Mouse (Mus musculus) midbrain, embryonic 11.5 days (tissue): ENCODE data around the gene Trpv2. TPM values are rescaled to one million over a fixed set of nuclear protein-coding genes. Genes with fewer than 3 reads are reported as not detected.

Experiments used
- ATAC-seq: fragments of 200-750 bp; cut with Nextera tagmentation; 2 replicates; pipeline ENCODE4 v1.8.0; 2017; ENCODE audit warnings: moderate TSS enrichment, moderate library complexity; ENCODE audit not compliant: low FRiP score
- DNase-seq: peaks from one replicate; pipeline ENCODE4 v3.0.0; 2015; ENCODE audit warnings: low spot score; ENCODE audit errors: missing footprints
- H3K27ac ChIP-seq: fragments of 300-500 bp; sonication (generic); 2 replicates; pipeline ENCODE4 v1.5.1; 2014; ENCODE audit warnings: low read depth, low read length
- H3K27me3 ChIP-seq: fragments of 300-500 bp; sonication (generic); 2 replicates; pipeline ENCODE4 v1.6.1; 2014; ENCODE audit warnings: mild to moderate bottlenecking, low read length, moderate library complexity, mixed read lengths; ENCODE audit not compliant: control insufficient read depth, insufficient read depth
- H3K36me3 ChIP-seq: fragments of 300-500 bp; sonication (generic); 2 replicates; pipeline ENCODE4 v1.6.1; 2014; ENCODE audit warnings: mild to moderate bottlenecking, low read length, moderate library complexity, mixed read lengths; ENCODE audit not compliant: control insufficient read depth, insufficient read depth
- H3K4me1 ChIP-seq: fragments of 300-500 bp; sonication (generic); 2 replicates; pipeline ENCODE4 v1.6.1; 2014; ENCODE audit warnings: low read length; ENCODE audit not compliant: control insufficient read depth, insufficient read depth
- H3K4me2 ChIP-seq: fragments of 300-500 bp; sonication (generic); 2 replicates; pipeline ENCODE4 v1.6.1; 2014; ENCODE audit warnings: mild to moderate bottlenecking, moderate library complexity
- H3K4me3 ChIP-seq: fragments of 300-500 bp; sonication (generic); 2 replicates; pipeline ENCODE4 v1.5.1; 2014; ENCODE audit warnings: low read depth, low read length
- H3K9ac ChIP-seq: fragments of 300-500 bp; sonication (generic); 2 replicates; pipeline ENCODE4 v1.6.1; 2014; ENCODE audit warnings: low read length
- H3K9me3 ChIP-seq: fragments of 300-500 bp; sonication (generic); 2 replicates; pipeline ENCODE4 v1.6.1; 2016; ENCODE audit warnings: low read length; ENCODE audit not compliant: control insufficient read depth
- WGBS: fragments of 180-500 bp; shearing (Covaris S2); extraction: QIAGEN DNeasy Blood & Tissue Kit; methylation state at CpG from one replicate; pipeline ENCODE4 v1.1.7; 2014; 5-methylcytosine and 5-hydroxymethylcytosine counted together
- polyA plus RNA-seq: library from polyadenylated mRNA; unstranded; fragments of >200 nt; fragmentation: Nextera tagmentation; extraction: Ambion mirVana; gene quantifications from 2 replicates; pipeline ENCODE4 v1.2.1, GENCODE M21; 2014

The Trpv2 gene
- polyA plus RNA-seq, 1 experiment from 2014 or later: 5.4 TPM

GRCm38 (mm10) chr11:62589391-62589790, 15.1 kb downstream of the Trpv2 start:
- H3K27me3 ChIP-seq: no peaks in the 10 kb centered on the region
- no peak for ATAC-seq

GRCm38 (mm10) chr11:62591026-62591425, 16.7 kb downstream of the Trpv2 start:
- no peak for ATAC-seq
- H3K4me3 ChIP-seq: no peak overlapping the region
- H3K27ac ChIP-seq: no peak overlapping the region

More at GRCm38 (mm10) chr11:62589391-62589790, 15.1 kb downstream of the Trpv2 start:
- DNase-seq: peak; percentile 74
- Histone ChIP-seq H3K4me3 (no peak overlapping the region), H3K4me1 (no peaks in the 10 kb centered on the region), H3K36me3 (no peaks in the 10 kb centered on the region), H3K27ac (no peak overlapping the region), H3K9ac (no peak overlapping the region), H3K4me2 (no peak overlapping the region), H3K9me3 (no peaks in the 10 kb centered on the region)
- 69% methylated on average over 10 of the region's 10 CpGs for WGBS

GRCm38 (mm10) chr11:62591904-62592575, 17.8 kb downstream of the Trpv2 start:
- H3K4me1 ChIP-seq: no peaks in the 10 kb centered on the region
- H3K4me2 ChIP-seq: no peak overlapping the region
- DNase-seq (peak; percentile 60), ATAC-seq (no peak)
- H3K9me3 ChIP-seq: no peaks in the 10 kb centered on the region
- no peaks in the 10 kb centered on the region for H3K36me3 ChIP-seq
- H3K4me3 ChIP-seq: no peak overlapping the region
- H3K27me3 ChIP-seq: no peaks in the 10 kb centered on the region
- no peak overlapping the region for H3K9ac ChIP-seq
- no peak overlapping the region for H3K27ac ChIP-seq
- 88% methylated on average over 8 of the region's 8 CpGs for WGBS

More at GRCm38 (mm10) chr11:62591026-62591425, 16.7 kb downstream of the Trpv2 start:
- DNase-seq: peak; percentile 35
- Histone ChIP-seq H3K27me3 (no peaks in the 10 kb centered on the region), H3K9me3 (no peaks in the 10 kb centered on the region), H3K9ac (no peak overlapping the region), H3K4me2 (no peak overlapping the region), H3K36me3 (no peaks in the 10 kb centered on the region), H3K4me1 (no peaks in the 10 kb centered on the region)
- 94% methylated on average over 2 of the region's 2 CpGs for WGBS

- DNase-seq: no peak
- no peak overlapping the region for H3K9ac ChIP-seq
- H3K36me3 ChIP-seq: no peaks in the 10 kb centered on the region
- ATAC-seq: no peak
- H3K9me3 ChIP-seq: no peaks in the 10 kb centered on the region
- H3K27ac ChIP-seq: no peak overlapping the region
- no peaks in the 10 kb centered on the region for H3K27me3 ChIP-seq
- no peak overlapping the region for H3K4me3 ChIP-seq
- H3K4me1 ChIP-seq: peaks cover 2% of the 10 kb centered on the region; the same call in 1 of the 2 replicates
- H3K4me2 ChIP-seq: no peak overlapping the region
- 85% methylated on average over 4 of the region's 4 CpGs for WGBS
Measured at GRCm38 (mm10) chr11:62598571-62598970, 24.3 kb downstream of the Trpv2 start.

GRCm38 (mm10) chr11:62601732-62602618, 27.7 kb downstream of the Trpv2 start:
- H3K9me3 ChIP-seq: no peaks in the 10 kb centered on the region
- DNase-seq (peak; percentile 83), ATAC-seq (no peak)
- peaks cover 22% of the 10 kb centered on the region for H3K4me1 ChIP-seq
- peak overlapping the region; percentile 71 for H3K9ac ChIP-seq
- H3K27me3 ChIP-seq: no peaks in the 10 kb centered on the region
- peak overlapping the region; percentile 92 for H3K4me3 ChIP-seq
- peak overlapping the region; percentile 45 for H3K4me2 ChIP-seq
- 14% methylated on average over 17 of the region's 17 CpGs for WGBS
- peak overlapping the region; percentile 74 for H3K27ac ChIP-seq
- H3K36me3 ChIP-seq: peaks cover 24% of the 10 kb centered on the region

GRCm38 (mm10) chr11:62602619-62603311, 28.5 kb downstream of the Trpv2 start:
- peaks cover 29% of the 10 kb centered on the region for H3K36me3 ChIP-seq
- peak overlapping the region; percentile 87 for H3K4me2 ChIP-seq
- peak; percentile 99 for DNase-seq
- H3K4me3 ChIP-seq: peak overlapping the region; percentile 92
- H3K27ac ChIP-seq: peak overlapping the region; percentile 75
- H3K9me3 ChIP-seq: no peaks in the 10 kb centered on the region
- 1% methylated on average over 58 of the region's 58 CpGs for WGBS
- H3K27me3 ChIP-seq: no peaks in the 10 kb centered on the region
- H3K9ac ChIP-seq: peak overlapping the region; percentile 98
- peak; percentile 93 for ATAC-seq
- H3K4me1 ChIP-seq: peaks cover 22% of the 10 kb centered on the region

- peaks cover 29% of the 10 kb centered on the region for H3K36me3 ChIP-seq
Measured at GRCm38 (mm10) chr11:62603312-62604056, 29.2 kb downstream of the Trpv2 start.

GRCm38 (mm10) chr11:62604123-62604706, 29.9 kb downstream of the Trpv2 start:
- Histone ChIP-seq H3K9ac (peak overlapping the region; percentile 98), H3K4me3 (peak overlapping the region; percentile 92), H3K9me3 (no peaks in the 10 kb centered on the region), H3K27me3 (no peaks in the 10 kb centered on the region), H3K27ac (no peak overlapping the region), H3K4me1 (peaks cover 22% of the 10 kb centered on the region), H3K36me3 (peaks cover 31% of the 10 kb centered on the region), H3K4me2 (peak overlapping the region; percentile 87)
- WGBS: 23% methylated on average over 5 of the region's 5 CpGs
- ATAC-seq (no peak), DNase-seq (peak; percentile 82)

More at GRCm38 (mm10) chr11:62603312-62604056, 29.2 kb downstream of the Trpv2 start:
- Histone ChIP-seq H3K27me3 (no peaks in the 10 kb centered on the region), H3K4me3 (peak overlapping the region; percentile 92), H3K9me3 (no peaks in the 10 kb centered on the region), H3K27ac (peak overlapping the region; percentile 75), H3K4me1 (peaks cover 22% of the 10 kb centered on the region), H3K9ac (peak overlapping the region; percentile 98), H3K4me2 (peak overlapping the region; percentile 87)
- under 1% methylated on average over 13 of the region's 13 CpGs for WGBS
- peak; percentile 92 for DNase-seq
- peak; percentile 0; the same call in 1 of the 2 replicates for ATAC-seq
